Comparison of ENCODE assay signal across 11 mouse cellular contexts in genomic region chr6:108445006-108445405, GRCm38 (mm10).
A peak's percentile ranks its signal among the peaks of the same experiment; 100 is the strongest.
DNase-seq lines count a peak whose midpoint lies in the region; ATAC-seq and TF ChIP-seq lines count a peak whose summit lies in the region.
"Had no signal": no experiment of that assay in that cellular context is flagged by ENCODE, and none has a peak within 500 bp of the region (broad histone marks: within the 10 kb centered on the region; RNA-seq: fewer than 3 reads in every experiment).

No protein-coding gene starts in this region.

- H3K79me2 ChIP-seq in liver, adult 2 months (ENCODE audit: control insufficient read depth, insufficient read depth, low read length): no peaks in the 10 kb centered on the region

- 0 out of 2 replicates have a peak, but pooled peaks cover 6% of the 10 kb centered on the region for H3K9me3 ChIP-seq in liver, embryonic 12.5 days (replicated peaks)
- H3K9me3 ChIP-seq: embryonic facial prominence, embryonic 12.5 days; liver, embryonic 15.5 days had no signal

- peaks cover 9% of the 10 kb centered on the region for H3K36me3 ChIP-seq in liver, adult 2 months (ENCODE audit: control insufficient read depth, insufficient read depth, low read length)
- peaks cover 14% of the 10 kb centered on the region for H3K36me3 ChIP-seq in liver, embryonic 12.5 days
- H3K36me3 ChIP-seq: embryonic facial prominence, embryonic 12.5 days; hindbrain, embryonic 15.5 days had no signal

- WGBS in liver, adult 2 months: 22% methylated on average over 7 of the region's 7 CpGs
- WGBS in liver, embryonic 12.5 days (ENCODE audit: insufficient replicate concordance): 49% methylated on average over 7 of the region's 7 CpGs

- H3K4me3 ChIP-seq in liver, adult 2 months (ENCODE audit: insufficient read depth, low read depth, low read length): no peak overlapping the region
- no peak overlapping the region for H3K4me3 ChIP-seq in liver, embryonic 12.5 days
- H3K4me3 ChIP-seq: embryonic facial prominence, embryonic 12.5 days; hindbrain, embryonic 15.5 days; liver, embryonic 15.5 days had no signal

- DNase-seq in liver, adult 2 months (ENCODE audit: extremely low read depth, low read depth, low spot score): peak; percentile 86
- DNase-seq in kidney, postnatal 10 days: peak; percentile 56
- no peak for DNase-seq in frontal cortex, postnatal 36 days (ENCODE audit: low spot score in 2 of 2)
- DNase-seq in urinary bladder, adult 18-20 months (ENCODE audit: low spot score in 2 of 2): no peak

- no peak overlapping the region for H3K4me2 ChIP-seq in liver, embryonic 12.5 days
- H3K4me2 ChIP-seq: embryonic facial prominence, embryonic 12.5 days; hindbrain, embryonic 15.5 days; liver, embryonic 15.5 days had no signal

- ATAC-seq in liver, embryonic 12.5 days: no peak
- peak; percentile 42; the same call in 1 of the 2 replicates for ATAC-seq in common myeloid progenitor, adult 5-6 weeks (replicated peaks; ENCODE audit: low read depth, poor library complexity, severe bottlenecking)
- ATAC-seq in inflammation-experienced regulatory T-cells, adult 6 months: no peak

- TF ChIP-seq POLR2A in liver, adult 2 months (IDR thresholded peaks at IDR 0.05; ENCODE audit: extremely low read depth, insufficient read depth, low read length): no peak

- H3K27ac ChIP-seq in liver, adult 2 months (replicated peaks; ENCODE audit: insufficient read depth, low read depth, low read length): peak overlapping the region; percentile 59
- no peak overlapping the region for H3K27ac ChIP-seq in liver, embryonic 12.5 days
- H3K27ac ChIP-seq: embryonic facial prominence, embryonic 12.5 days; hindbrain, embryonic 15.5 days; liver, embryonic 15.5 days; macrophage had no signal

- no peak overlapping the region for H3K9ac ChIP-seq in liver, adult 2 months (ENCODE audit: low read depth, low read length)
- no peak overlapping the region for H3K9ac ChIP-seq in liver, embryonic 12.5 days
- H3K9ac ChIP-seq: embryonic facial prominence, embryonic 12.5 days; hindbrain, embryonic 15.5 days; liver, embryonic 15.5 days had no signal

- TF ChIP-seq CTCF in liver, adult 2 months (IDR thresholded peaks at IDR 0.05; ENCODE audit: low read depth, low read length): no peak

- H3K4me1 ChIP-seq in liver, adult 2 months (ENCODE audit: control insufficient read depth, insufficient read depth, low read length): peaks cover 39% of the 10 kb centered on the region
- 0 out of 2 replicates have a peak, but pooled peaks cover 11% of the 10 kb centered on the region for H3K4me1 ChIP-seq in liver, embryonic 12.5 days
- H3K4me1 ChIP-seq: hindbrain, embryonic 15.5 days had no signal

- H3K27me3 ChIP-seq in liver, adult 2 months (ENCODE audit: control insufficient read depth, insufficient read depth, low read length): no peaks in the 10 kb centered on the region
- no peaks in the 10 kb centered on the region for H3K27me3 ChIP-seq in liver, embryonic 12.5 days (replicated peaks)
- H3K27me3 ChIP-seq: embryonic facial prominence, embryonic 12.5 days; hindbrain, embryonic 15.5 days; liver, embryonic 15.5 days had no signal

Comparison
In these comparisons a context has a peak if more than half of its experiments do, and no peak if none do; other contexts are left out.
1. DNase-seq: peak in liver, adult 2 months (single experiment) and kidney, postnatal 10 days (single experiment); none in frontal cortex, postnatal 36 days (0 of 2) and urinary bladder, adult 18-20 months (0 of 2).